Mouse (Mus musculus): ENCODE measurements around the gene Hoxc6.
A peak's percentile ranks its signal among the peaks of the same experiment; 100 is the strongest.

Hoxc6 gene

DNA sequence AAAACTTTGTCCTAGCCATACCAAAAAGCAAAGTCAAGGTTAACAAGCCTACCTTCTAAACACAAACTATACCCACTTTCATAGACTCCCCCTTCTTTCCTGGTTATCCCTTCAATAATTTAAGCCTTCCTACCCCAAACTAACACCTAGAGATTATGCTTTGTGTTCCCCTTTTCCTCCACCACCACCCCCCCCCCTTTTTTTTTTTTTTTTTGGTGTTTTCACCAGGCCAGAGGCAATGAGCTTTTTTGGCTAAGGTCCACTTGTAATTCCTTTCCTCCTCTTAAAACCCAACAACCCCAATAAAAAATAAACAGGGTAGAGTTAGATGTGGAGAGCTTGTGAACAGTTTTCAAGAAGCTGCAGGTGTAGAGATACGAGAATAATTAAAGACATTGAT is 28.8 kb upstream of the Hoxc6 start:
- no peak for DNase-seq (ENCODE audit: low read depth)

GRCm38 (mm10) chr15:102970740-102971139 is 27.3 kb upstream of the Hoxc6 start:
- no peak for DNase-seq (ENCODE audit: low read depth)

DNA sequence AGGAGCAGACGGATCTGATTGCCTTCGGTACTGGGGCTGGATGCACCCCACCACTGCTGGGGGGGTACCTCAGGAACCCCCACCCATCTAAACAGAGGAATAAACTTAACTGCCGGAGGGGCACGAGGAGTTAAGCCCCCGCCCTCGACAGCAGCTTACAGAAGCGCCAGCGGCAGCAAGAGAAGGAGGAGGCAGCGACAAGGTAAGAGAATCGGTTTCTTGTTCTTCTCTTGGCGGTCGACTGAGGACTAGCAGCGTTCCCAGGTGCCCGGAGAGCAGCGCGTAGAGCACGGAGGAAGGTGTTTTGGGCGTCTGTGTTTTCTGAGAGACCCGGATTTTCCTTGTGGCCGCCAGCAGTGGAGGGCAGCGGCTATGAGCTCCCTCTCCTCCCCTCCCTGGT is 25.8 kb upstream of the Hoxc6 start:
- no peak for DNase-seq (ENCODE audit: low read depth)

- DNase-seq (ENCODE audit: low read depth), result no peak
These were observed 25.3 kb upstream of the Hoxc6 start for GRCm38 (mm10) chr15:102972753-102973152.

GRCm38 (mm10) chr15:102975034-102975433 is 23.0 kb upstream of the Hoxc6 start:
- DNase-seq (ENCODE audit: low read depth), result no peak

DNA sequence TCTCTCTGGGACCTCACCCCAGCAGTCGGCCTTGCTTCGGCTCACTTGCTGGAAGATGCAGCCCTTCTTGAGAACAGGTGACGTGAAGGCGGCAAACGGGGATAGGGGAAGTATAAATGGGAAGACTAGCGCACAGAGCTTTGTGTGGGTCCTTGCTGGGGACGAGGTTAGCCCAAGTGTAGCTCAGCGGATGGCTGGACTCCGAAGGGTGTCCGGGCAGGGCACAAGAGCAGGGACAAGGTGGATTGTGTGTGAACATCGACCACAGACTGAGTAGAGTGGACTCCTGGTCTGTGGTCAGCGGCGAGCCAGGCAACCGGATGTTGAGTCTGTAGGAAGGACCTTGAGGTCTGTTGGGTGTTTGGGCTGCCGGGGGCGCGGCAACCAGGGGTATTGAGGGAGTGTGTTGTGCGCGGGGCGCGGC is 22.4 kb upstream of the Hoxc6 start:
- no peak for DNase-seq (ENCODE audit: low read depth)

DNA sequence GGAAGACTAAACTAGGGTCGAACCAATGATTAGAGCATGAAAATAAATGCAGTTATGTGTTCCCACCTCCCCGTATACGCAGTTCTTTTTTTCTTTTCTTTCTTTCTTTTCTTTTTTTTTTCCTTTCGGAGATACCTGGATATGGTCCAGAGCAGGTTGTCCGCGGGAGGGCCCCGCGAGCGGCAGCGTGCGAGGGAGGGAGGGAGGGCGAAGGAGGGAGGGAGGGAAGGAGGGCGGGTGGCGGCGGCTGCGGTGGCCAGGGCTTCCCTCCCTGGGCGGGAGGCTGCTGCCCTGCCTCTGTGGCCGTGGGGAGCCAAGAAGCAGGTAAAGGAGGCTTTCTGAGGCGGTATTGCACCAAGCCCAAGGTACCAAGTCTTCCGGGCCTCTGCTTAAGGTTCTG is 21.9 kb upstream of the Hoxc6 start, which contains the start of gene Hoxc9:
Hoxc9 (plus strand) TSS at position 269 of the 400 bp plus-strand sequence.
- DNase-seq (ENCODE audit: low read depth), result no peak

GRCm38 (mm10) chr15:102976631-102977422 is 21.2 kb upstream of the Hoxc6 start:
- DNase-seq (ENCODE audit: low read depth), result peak; percentile 46

DNA sequence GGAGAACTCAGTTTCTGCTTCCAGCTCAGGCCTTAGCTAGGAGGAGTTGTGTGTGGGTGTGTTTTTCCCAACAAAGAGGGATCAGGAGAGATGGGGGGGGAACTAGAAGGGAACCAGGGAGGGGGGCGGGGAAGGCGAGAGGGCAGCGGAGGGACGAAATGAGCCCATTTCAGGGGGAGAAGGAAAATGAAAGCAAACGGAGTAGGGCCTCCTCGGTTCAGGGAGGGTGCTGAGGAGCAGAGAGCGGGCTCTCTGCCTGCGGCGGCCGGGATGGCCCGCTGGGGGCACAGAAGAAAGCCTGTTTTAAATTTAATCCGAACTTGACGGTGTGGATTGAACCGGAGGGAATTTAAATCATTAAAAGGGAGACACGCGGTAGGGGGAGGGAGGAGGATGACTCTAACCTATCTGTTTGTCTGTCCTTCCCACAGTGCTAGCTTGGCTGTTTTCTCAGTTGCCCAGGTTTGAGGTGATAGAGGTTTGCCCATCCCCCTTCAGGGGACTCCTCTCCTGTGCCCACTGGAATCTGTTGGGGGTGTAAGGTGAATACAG is 20.6 kb upstream of the Hoxc6 start:
- DNase-seq (ENCODE audit: low read depth), result no peak

DNA sequence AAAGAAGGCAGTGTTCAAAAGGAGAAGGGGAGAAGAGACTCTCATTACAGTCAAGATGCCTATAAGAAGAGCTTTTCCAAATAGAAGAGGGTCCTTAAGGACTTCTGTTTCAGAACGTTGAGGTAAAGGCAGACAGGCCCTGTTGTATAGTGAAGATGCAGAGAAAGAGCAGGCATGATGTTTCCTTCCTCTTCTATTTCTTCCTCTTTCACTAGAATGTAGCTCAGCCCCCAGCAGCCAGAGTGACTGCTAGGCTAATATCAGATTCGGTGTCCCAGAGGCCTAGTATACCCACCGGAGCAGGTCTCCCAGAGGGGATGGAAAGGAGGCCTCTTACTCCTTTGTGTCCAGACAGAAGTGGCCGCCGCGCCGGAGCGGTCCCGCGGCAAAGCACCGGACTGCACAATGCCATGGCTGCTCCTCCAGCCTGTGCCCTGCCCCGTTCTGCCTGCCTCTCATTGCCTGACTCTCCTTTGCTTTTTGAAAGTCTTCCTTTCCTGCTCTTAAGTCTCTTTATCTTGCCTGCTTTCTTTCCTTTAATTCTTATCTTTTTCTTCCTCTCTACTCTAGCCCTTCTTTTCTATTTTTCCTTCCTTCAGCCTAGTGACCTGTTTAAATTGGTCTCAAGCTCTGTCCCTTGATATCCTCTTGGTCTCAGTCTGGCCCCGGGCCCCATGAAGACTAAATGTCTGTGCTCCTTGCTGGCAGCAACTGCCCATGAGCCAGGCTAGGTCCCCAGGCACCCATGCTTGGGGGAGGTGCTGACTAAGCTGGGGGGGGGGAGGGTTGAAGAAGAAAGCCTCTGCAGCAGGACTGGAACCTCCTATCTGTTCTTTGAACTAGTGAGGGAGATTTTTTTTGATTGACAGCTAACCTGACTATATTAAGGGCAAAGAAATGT is 19.2 kb upstream of the Hoxc6 start:
- no peak for DNase-seq (ENCODE audit: low read depth)

GRCm38 (mm10) chr15:102979936-102980335 is 18.1 kb upstream of the Hoxc6 start:
- DNase-seq (ENCODE audit: low read depth), result no peak

DNA sequence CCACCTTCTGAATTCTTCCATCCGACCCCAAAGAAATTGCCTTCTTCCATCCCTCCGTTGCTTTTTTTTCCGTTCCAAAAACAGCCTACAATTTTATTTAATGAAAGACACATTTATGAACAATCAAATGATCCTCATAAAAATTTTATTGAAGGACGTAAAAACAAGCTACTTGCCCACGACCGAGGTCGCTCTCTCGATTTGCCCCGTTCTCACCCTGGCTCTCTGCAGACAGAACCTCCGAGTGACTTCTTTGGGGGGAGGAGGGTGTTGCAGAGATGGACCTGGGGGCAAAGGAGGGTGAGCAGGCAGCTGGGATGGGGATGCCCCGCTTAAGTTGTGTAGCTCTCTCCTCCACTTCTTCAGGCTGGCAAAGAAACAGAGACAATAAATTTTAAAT is 17.7 kb upstream of the Hoxc6 start:
- no peak for DNase-seq (ENCODE audit: low read depth)

- DNase-seq (ENCODE audit: low read depth), result no peak
These were observed 17.1 kb upstream of the Hoxc6 start for GRCm38 (mm10) chr15:102980912-102981311.

DNA sequence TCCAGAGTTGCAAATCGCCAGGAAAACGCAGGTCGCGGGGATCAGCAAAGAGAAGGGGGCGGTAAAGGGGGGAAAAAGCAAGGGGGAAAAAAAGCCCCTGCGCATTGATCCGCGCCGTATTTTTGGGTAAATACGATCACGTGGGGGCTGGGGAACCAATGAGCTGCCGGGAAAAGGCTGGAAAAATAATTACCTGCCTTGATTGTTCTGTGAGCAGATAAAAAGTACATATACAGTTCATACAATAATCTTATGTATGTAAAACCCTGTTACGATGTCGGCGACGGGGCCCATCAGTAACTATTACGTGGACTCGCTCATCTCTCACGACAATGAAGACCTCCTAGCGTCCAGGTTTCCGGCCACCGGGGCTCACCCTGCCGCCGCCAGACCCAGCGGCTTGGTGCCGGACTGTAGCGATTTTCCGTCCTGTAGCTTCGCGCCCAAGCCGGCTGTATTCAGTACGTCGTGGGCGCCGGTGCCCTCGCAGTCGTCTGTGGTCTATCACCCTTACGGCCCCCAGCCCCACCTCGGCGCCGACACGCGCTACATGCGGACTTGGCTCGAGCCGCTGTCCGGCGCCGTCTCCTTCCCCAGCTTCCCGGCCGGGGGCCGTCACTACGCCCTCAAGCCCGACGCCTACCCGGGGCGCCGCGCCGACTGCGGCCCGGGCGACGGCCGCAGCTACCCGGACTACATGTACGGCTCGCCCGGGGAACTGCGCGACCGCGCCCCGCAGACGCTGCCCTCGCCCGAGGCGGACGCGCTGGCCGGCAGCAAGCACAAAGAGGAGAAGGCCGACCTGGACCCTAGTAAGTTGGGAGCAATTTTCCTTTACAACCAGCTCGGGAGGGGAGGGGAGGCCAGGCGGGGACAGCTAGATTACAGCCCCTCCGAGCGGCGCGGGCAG is 16.4 kb upstream of the Hoxc6 start:
- peak; percentile 49 for DNase-seq (ENCODE audit: low read depth)

DNA sequence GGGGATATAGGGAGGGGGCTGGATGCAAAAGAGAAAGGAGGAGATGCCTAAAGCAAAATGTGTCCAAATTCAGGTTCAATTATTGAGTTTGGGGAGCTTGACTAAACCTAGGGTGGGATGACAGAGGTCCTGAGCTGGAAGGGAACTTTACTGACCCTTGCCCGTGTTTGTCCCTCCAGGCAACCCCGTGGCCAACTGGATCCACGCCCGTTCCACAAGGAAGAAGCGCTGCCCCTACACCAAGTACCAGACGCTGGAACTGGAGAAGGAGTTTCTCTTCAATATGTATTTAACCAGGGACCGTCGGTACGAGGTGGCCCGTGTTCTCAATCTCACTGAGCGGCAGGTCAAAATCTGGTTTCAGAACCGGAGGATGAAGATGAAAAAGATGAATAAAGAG is 14.3 kb upstream of the Hoxc6 start:
- no peak for DNase-seq (ENCODE audit: low read depth)

DNA sequence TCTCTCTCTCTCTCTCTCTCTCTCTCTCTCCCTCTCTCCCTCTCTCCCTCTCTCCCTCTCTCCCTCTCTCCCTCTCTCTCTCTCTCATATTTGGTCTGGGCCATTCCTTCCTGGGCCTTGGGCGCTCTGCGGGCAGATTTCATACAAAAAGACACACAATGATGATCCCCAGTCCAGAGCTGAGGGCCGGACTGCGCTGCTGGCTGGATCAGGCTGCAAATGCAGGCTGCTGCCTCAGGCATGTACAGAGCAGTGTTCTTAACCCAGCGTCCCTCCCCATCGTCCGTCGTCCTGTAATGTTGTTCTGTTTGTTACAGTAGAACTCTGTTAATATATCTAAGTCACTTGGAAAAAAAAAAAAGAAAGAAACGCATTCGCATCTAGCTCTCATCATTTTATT is 13.5 kb upstream of the Hoxc6 start:
- DNase-seq (ENCODE audit: low read depth), result no peak

- DNase-seq (ENCODE audit: low read depth), result no peak
These were observed 13.1 kb upstream of the Hoxc6 start for GRCm38 (mm10) chr15:102984925-102985324.

- DNase-seq (ENCODE audit: low read depth), result peak; percentile 84
These were observed 10.8 kb upstream of the Hoxc6 start for GRCm38 (mm10) chr15:102987124-102987833.

- DNase-seq (ENCODE audit: low read depth), result no peak
These were observed 10.0 kb upstream of the Hoxc6 start for GRCm38 (mm10) chr15:102988078-102988477.

DNA sequence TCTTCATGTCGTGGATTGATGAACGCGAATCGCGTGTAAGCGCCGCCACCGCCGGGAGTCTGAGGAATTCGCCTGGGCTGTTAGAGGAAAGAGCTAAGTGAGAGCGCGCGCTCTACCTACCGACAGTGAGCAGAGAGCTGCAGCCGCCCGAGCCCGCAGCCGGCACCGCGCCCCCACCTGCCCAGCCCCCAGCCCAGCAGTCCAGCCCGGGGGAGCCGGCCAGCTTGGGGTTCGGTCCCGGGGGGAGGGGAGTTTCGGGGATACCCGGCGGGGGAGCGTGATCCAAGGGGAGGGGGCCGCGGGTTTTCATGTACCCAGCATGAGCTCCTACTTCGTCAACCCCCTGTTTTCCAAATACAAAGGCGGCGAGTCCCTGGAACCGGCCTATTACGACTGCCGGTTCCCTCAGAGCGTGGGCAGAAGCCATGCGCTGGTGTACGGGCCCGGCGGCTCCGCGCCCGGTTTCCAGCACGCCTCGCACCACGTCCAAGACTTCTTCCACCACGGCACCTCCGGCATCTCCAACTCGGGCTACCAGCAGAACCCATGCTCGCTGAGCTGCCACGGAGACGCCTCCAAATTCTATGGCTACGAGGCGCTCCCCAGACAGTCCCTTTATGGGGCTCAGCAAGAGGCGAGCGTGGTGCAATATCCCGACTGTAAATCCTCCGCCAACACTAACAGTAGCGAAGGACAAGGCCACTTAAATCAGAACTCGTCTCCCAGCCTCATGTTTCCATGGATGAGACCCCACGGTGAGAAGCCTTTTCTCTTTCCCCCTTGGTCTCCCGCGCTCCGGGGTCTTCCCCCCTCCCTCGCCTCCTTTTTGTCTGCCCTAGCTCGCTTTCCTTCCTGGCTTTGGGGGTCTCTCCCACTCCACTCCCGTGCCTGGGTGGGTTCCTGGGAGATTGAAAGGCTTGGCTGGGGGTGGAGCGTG is 7.3 kb upstream of the Hoxc6 start, which contains the start of gene Hoxc8:
Hoxc8 (plus strand) TSS at position 147 of the 937 bp plus-strand sequence.
- DNase-seq (ENCODE audit: low read depth), result no peak
